Mouse (Mus musculus): ENCODE measurements around the gene Ap1s3.
"Not testable (repeated sequence)": the region's sequence is repeated elsewhere in the genome, so short reads cannot be mapped to it uniquely, and the experiment has no call there.

DNA sequence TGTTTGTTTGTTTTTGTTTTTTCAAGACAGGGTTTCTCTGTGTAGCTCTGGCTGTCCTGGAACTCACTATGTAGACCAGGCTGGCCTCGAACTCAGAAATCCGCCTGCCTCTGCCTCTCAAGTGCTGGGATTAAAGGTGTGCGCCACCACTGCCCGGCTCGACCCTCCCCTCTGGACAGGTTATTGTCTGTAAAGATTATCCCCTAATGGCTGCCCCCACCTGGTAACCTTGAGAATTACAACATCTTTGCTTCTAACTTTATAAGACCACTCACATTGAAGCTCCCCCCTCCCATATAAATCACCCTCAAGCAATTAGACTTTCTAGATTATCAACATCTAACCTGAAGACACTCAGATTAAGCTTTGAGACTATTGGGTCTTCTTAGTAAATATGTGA, 60.5 kb downstream of the Ap1s3 start:
- not testable (repeated sequence) for TF ChIP-seq POLR2A (IDR thresholded peaks at IDR 0.05; ENCODE audit: insufficient read length, low read depth); MYOD1 (IDR thresholded peaks at IDR 0.05; ENCODE audit: control insufficient read depth in 1 of 3, insufficient read length in 2 of 3, low read depth in 2 of 3); MAX (IDR thresholded peaks at IDR 0.05; ENCODE audit: low read depth); MYOG (IDR thresholded peaks at IDR 0.05; ENCODE audit: control insufficient read depth in 1 of 3, insufficient read depth in 1 of 3, insufficient read length in 2 of 3, low read depth in 2 of 3); POLR2AphosphoS2 (IDR thresholded peaks at IDR 0.05; ENCODE audit: insufficient read length, low read depth)
